Mouse (Mus musculus) E14TG2a.4 (cell line): ENCODE data around the gene Spag16.
"Not testable (repeated sequence)": the region's sequence is repeated elsewhere in the genome, so short reads cannot be mapped to it uniquely, and the experiment has no call there.

ENCODE experiments used
- CTCF ChIP-seq: conservative IDR thresholded peaks from 2 replicates; pipeline ENCODE4 v1.5.1; 2014; ENCODE audit warnings: low read length
- NANOG ChIP-seq: IDR thresholded peaks from 2 replicates; pipeline ENCODE4 v1.6.1; 2014; ENCODE audit warnings: borderline replicate concordance, low read length, mixed read lengths
- POU5F1 ChIP-seq: IDR thresholded peaks from 2 replicates; pipeline ENCODE4 v1.6.1; 2014; ENCODE audit warnings: low read length, borderline replicate concordance

DNA sequence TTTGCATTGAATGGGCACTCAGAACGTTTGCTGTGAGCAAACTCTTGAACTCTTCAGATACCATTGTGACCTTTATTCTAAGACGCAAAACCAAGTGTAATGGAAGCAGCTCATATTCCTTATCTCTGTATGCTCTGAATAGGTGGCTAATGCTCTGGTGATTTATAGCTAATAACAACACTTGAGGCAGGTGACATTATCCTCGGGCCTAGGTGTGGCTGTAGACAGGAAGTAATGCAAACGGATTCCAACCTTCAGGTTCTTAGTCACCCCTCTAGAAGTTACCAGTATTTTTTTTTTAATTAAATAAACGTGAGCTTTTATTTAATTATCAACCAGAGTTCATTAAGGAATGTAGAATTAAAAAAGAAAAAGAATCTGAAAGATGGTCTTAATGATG lies 1.1 kb upstream of the Spag16 start:
- not testable (repeated sequence) for TF ChIP-seq CTCF, POU5F1, NANOG
